Mouse (Mus musculus) spleen, adult 2 months (tissue): ENCODE measurements around the gene Il9.

Experiments
- CTCF ChIP-seq: fragments of 200-500 bp; IDR thresholded peaks from 2 replicates; pipeline ENCODE4 v1.5.1; 2011; ENCODE audit warnings: mild to moderate bottlenecking, inconsistent platforms; ENCODE audit not compliant: insufficient read depth, insufficient read length, insufficient replicate concordance; ENCODE audit errors: extremely low read depth
- POLR2A ChIP-seq: fragments of 200-500 bp; IDR thresholded peaks from 2 replicates; pipeline ENCODE4 v1.6.1; 2011; ENCODE audit warnings: low read depth, low read length, inconsistent platforms

- TF ChIP-seq POLR2A (no peak), CTCF (no peak)
These were observed 20.6 kb downstream of the Il9 start for GRCm38 (mm10) chr13:56461460-56461859.
